12 mouse cellular contexts compared by ENCODE assay signal in genomic region chr6:137109811-137110777, GRCm38 (mm10).
DNase-seq lines count a peak whose midpoint lies in the region; ATAC-seq lines count a peak whose summit lies in the region.
"Had no signal": no experiment of that assay in that cellular context is flagged by ENCODE, and none has a peak within 500 bp of the region (broad histone marks: within the 10 kb centered on the region; RNA-seq: fewer than 3 reads in every experiment).

No protein-coding gene starts in this region.

- H3K4me3 ChIP-seq in kidney, embryonic 14.5 days (ENCODE audit: low read length): no peak overlapping the region
- H3K4me3 ChIP-seq in embryonic facial prominence, embryonic 14.5 days (ENCODE audit: low read depth, low read length): no peak overlapping the region
- peak overlapping the region; percentile 1; the same call in 1 of the 2 replicates for H3K4me3 ChIP-seq in kidney, embryonic 16.5 days (ENCODE audit: low read length)
- no peak overlapping the region for H3K4me3 ChIP-seq in hindbrain, embryonic 14.5 days (replicated peaks; ENCODE audit: low read length)
- H3K4me3 ChIP-seq: liver, embryonic 13.5 days; neural tube, embryonic 12.5 days had no signal

- no peaks in the 10 kb centered on the region for H3K9me3 ChIP-seq in kidney, embryonic 14.5 days (ENCODE audit: control insufficient read depth, low read length)
- 0 out of 2 replicates have a peak, but pooled peaks cover 4% of the 10 kb centered on the region for H3K9me3 ChIP-seq in embryonic facial prominence, embryonic 14.5 days (ENCODE audit: control insufficient read depth, low read length)
- H3K9me3 ChIP-seq in kidney, embryonic 16.5 days (ENCODE audit: low read length): no peaks in the 10 kb centered on the region
- H3K9me3 ChIP-seq in hindbrain, embryonic 14.5 days (ENCODE audit: control insufficient read depth, low read length): no peaks in the 10 kb centered on the region
- H3K9me3 ChIP-seq: liver, embryonic 13.5 days; neural tube, embryonic 12.5 days had no signal

- peak overlapping the region; percentile 31; the same call in 1 of the 2 replicates for H3K27ac ChIP-seq in kidney, embryonic 14.5 days (ENCODE audit: low read depth, low read length)
- peak overlapping the region; percentile 85 for H3K27ac ChIP-seq in embryonic facial prominence, embryonic 14.5 days (replicated peaks; ENCODE audit: low read depth, low read length)
- H3K27ac ChIP-seq in kidney, embryonic 16.5 days (ENCODE audit: low read length): peak overlapping the region; percentile 81
- H3K27ac ChIP-seq in hindbrain, embryonic 14.5 days: no peak overlapping the region
- H3K27ac ChIP-seq: liver, embryonic 13.5 days; neural tube, embryonic 12.5 days had no signal

- DNase-seq in kidney, adult 18-20 months: no peak
- DNase-seq in embryonic facial prominence, embryonic 14.5 days (ENCODE audit: low spot score): peak; percentile 85
- peak; percentile 39 for DNase-seq in skeletal muscle tissue, adult 2 months (ENCODE audit: low read depth, low spot score)
- no peak for DNase-seq in spleen, postnatal 36 days (ENCODE audit: low spot score in 2 of 2)
- no peak for DNase-seq in thymus, postnatal 14 days
- no peak for DNase-seq in hindbrain, embryonic 14.5 days (ENCODE audit: low spot score)
- DNase-seq: liver, embryonic 13.5 days; thymus, postnatal 25 days had no signal

- WGBS in kidney, embryonic 14.5 days: 71% methylated on average over 20 of the region's 20 CpGs
- 53% methylated on average over 20 of the region's 20 CpGs for WGBS in embryonic facial prominence, embryonic 14.5 days
- 62% methylated on average over 20 of the region's 20 CpGs for WGBS in kidney, embryonic 16.5 days
- WGBS in hindbrain, embryonic 14.5 days: 83% methylated on average over 20 of the region's 20 CpGs

- H3K4me2 ChIP-seq in kidney, embryonic 14.5 days (replicated peaks; ENCODE audit: low read depth, low read length): no peak overlapping the region
- peak overlapping the region; percentile 31 for H3K4me2 ChIP-seq in embryonic facial prominence, embryonic 14.5 days (ENCODE audit: low read depth, low read length)
- peak overlapping the region; percentile 32 for H3K4me2 ChIP-seq in kidney, embryonic 16.5 days (replicated peaks; ENCODE audit: low read depth, low read length)
- no peak overlapping the region for H3K4me2 ChIP-seq in hindbrain, embryonic 14.5 days (replicated peaks)
- H3K4me2 ChIP-seq: liver, embryonic 13.5 days; neural tube, embryonic 12.5 days had no signal

- no peaks in the 10 kb centered on the region for H3K27me3 ChIP-seq in kidney, embryonic 14.5 days (ENCODE audit: control insufficient read depth, insufficient read depth, low read length)
- no peaks in the 10 kb centered on the region for H3K27me3 ChIP-seq in embryonic facial prominence, embryonic 14.5 days (replicated peaks; ENCODE audit: control insufficient read depth, insufficient read depth, low read length)
- no peaks in the 10 kb centered on the region for H3K27me3 ChIP-seq in kidney, embryonic 16.5 days (ENCODE audit: insufficient read depth, low read length)
- no peaks in the 10 kb centered on the region for H3K27me3 ChIP-seq in hindbrain, embryonic 14.5 days (ENCODE audit: control insufficient read depth, insufficient read depth, low read length)
- H3K27me3 ChIP-seq: liver, embryonic 13.5 days; neural tube, embryonic 12.5 days had no signal

- H3K9ac ChIP-seq in kidney, embryonic 14.5 days (ENCODE audit: low read depth, low read length): no peak overlapping the region
- H3K9ac ChIP-seq in embryonic facial prominence, embryonic 14.5 days (ENCODE audit: low read depth, low read length): no peak overlapping the region
- peak overlapping the region; percentile 27 for H3K9ac ChIP-seq in kidney, embryonic 16.5 days (replicated peaks; ENCODE audit: low read length)
- H3K9ac ChIP-seq in hindbrain, embryonic 14.5 days: no peak overlapping the region
- H3K9ac ChIP-seq: liver, embryonic 13.5 days; neural tube, embryonic 12.5 days had no signal

- H3K4me1 ChIP-seq in kidney, embryonic 14.5 days (ENCODE audit: control insufficient read depth, insufficient read depth, low read length): 0 out of 2 replicates have a peak, but pooled peaks cover 7% of the 10 kb centered on the region
- peaks cover 17% of the 10 kb centered on the region; the same call in 1 of the 2 replicates for H3K4me1 ChIP-seq in embryonic facial prominence, embryonic 14.5 days (ENCODE audit: control insufficient read depth, insufficient read depth, low read length)
- peaks cover 11% of the 10 kb centered on the region for H3K4me1 ChIP-seq in kidney, embryonic 16.5 days (ENCODE audit: insufficient read depth, low read length)
- no peaks in the 10 kb centered on the region for H3K4me1 ChIP-seq in hindbrain, embryonic 14.5 days (replicated peaks; ENCODE audit: control insufficient read depth, insufficient read depth, low read length)
- H3K4me1 ChIP-seq: liver, embryonic 13.5 days; neural tube, embryonic 12.5 days had no signal

- H3K36me3 ChIP-seq in kidney, embryonic 14.5 days (ENCODE audit: control insufficient read depth, insufficient read depth, low read length): no peaks in the 10 kb centered on the region
- H3K36me3 ChIP-seq in embryonic facial prominence, embryonic 14.5 days (ENCODE audit: control insufficient read depth, insufficient read depth, low read length): no peaks in the 10 kb centered on the region
- H3K36me3 ChIP-seq in kidney, embryonic 16.5 days (ENCODE audit: insufficient read depth, low read length): no peaks in the 10 kb centered on the region
- H3K36me3 ChIP-seq in hindbrain, embryonic 14.5 days (replicated peaks; ENCODE audit: control insufficient read depth, insufficient read depth): no peaks in the 10 kb centered on the region
- H3K36me3 ChIP-seq: G1E; liver, embryonic 13.5 days; neural tube, embryonic 12.5 days had no signal

- ATAC-seq in kidney, embryonic 14.5 days (ENCODE audit: low FRiP score, low TSS enrichment): peak; percentile 77; the same call in 1 of the 2 replicates
- ATAC-seq in embryonic facial prominence, embryonic 14.5 days (ENCODE audit: low read depth): peak; percentile 78
- ATAC-seq in kidney, embryonic 16.5 days (ENCODE audit: low FRiP score, low TSS enrichment): peak; percentile 74; the same call in 1 of the 2 replicates
- ATAC-seq in hindbrain, embryonic 14.5 days (ENCODE audit: low FRiP score): no peak

Comparison
In these comparisons a context has a peak if more than half of its experiments do, and no peak if none do; other contexts are left out.
1. H3K4me2 ChIP-seq: peak in embryonic facial prominence, embryonic 14.5 days (single experiment) and kidney, embryonic 16.5 days (single experiment); none in kidney, embryonic 14.5 days (single experiment) and hindbrain, embryonic 14.5 days (single experiment).
2. DNase-seq: peak in embryonic facial prominence, embryonic 14.5 days (single experiment) and skeletal muscle tissue, adult 2 months (single experiment); none in kidney, adult 18-20 months (single experiment), spleen, postnatal 36 days (0 of 2), thymus, postnatal 14 days (single experiment) and hindbrain, embryonic 14.5 days (single experiment).